Mouse (Mus musculus): ENCODE results near the gene Wbp2nl.

Wbp2nl gene

GRCm38 (mm10) chr15:82298764-82299561, at the start of gene Wbp2nl:
TSS of gene Wbp2nl (plus strand) at chr15:82298954.
- no peak for DNase-seq (ENCODE audit: low spot score)

- DNase-seq (ENCODE audit: low spot score), result no peak
Measured at GRCm38 (mm10) chr15:82251579-82251978, 47.2 kb upstream of the Wbp2nl start.

- DNase-seq (ENCODE audit: low spot score), result no peak
Measured at GRCm38 (mm10) chr15:82252097-82252496, 46.7 kb upstream of the Wbp2nl start, which contains the start of gene 1500009C09Rik. TSS of gene 1500009C09Rik (plus strand) at chr15:82252397.

- DNase-seq (ENCODE audit: low spot score), result no peak
Measured at GRCm38 (mm10) chr15:82255248-82255647, 43.5 kb upstream of the Wbp2nl start.

- no peak for DNase-seq (ENCODE audit: low spot score)
Measured at GRCm38 (mm10) chr15:82255944-82256383, 42.8 kb upstream of the Wbp2nl start.

GRCm38 (mm10) chr15:82259510-82259909, 39.2 kb upstream of the Wbp2nl start:
- DNase-seq (ENCODE audit: low spot score), result peak; percentile 39

GRCm38 (mm10) chr15:82266356-82266755, 32.4 kb upstream of the Wbp2nl start:
- DNase-seq (ENCODE audit: low spot score), result peak; percentile 52

GRCm38 (mm10) chr15:82268185-82268584, 30.6 kb upstream of the Wbp2nl start:
- DNase-seq (ENCODE audit: low spot score), result no peak

GRCm38 (mm10) chr15:82268783-82269182, 30.0 kb upstream of the Wbp2nl start:
- DNase-seq (ENCODE audit: low spot score), result no peak

- peak; percentile 37 for DNase-seq (ENCODE audit: low spot score)
Measured at GRCm38 (mm10) chr15:82271201-82271600, 27.6 kb upstream of the Wbp2nl start.

GRCm38 (mm10) chr15:82272295-82272694, 26.5 kb upstream of the Wbp2nl start:
- no peak for DNase-seq (ENCODE audit: low spot score)

GRCm38 (mm10) chr15:82274593-82274926, 24.2 kb upstream of the Wbp2nl start, which contains the start of gene Sept3:
TSS of gene Sept3 (plus strand) at chr15:82274893.
- no peak for DNase-seq (ENCODE audit: low spot score)

- DNase-seq (ENCODE audit: low spot score), result no peak
Measured at GRCm38 (mm10) chr15:82274927-82275901, 23.5 kb upstream of the Wbp2nl start.

- no peak for DNase-seq (ENCODE audit: low spot score)
Measured at GRCm38 (mm10) chr15:82277591-82277990, 21.2 kb upstream of the Wbp2nl start.

- DNase-seq (ENCODE audit: low spot score), result no peak
Measured at GRCm38 (mm10) chr15:82280638-82281037, 18.1 kb upstream of the Wbp2nl start.

GRCm38 (mm10) chr15:82286157-82286556, 12.6 kb upstream of the Wbp2nl start:
- DNase-seq (ENCODE audit: low spot score), result no peak

- DNase-seq (ENCODE audit: low spot score), result no peak
Measured at GRCm38 (mm10) chr15:82290252-82290651, 8.5 kb upstream of the Wbp2nl start.

GRCm38 (mm10) chr15:82292851-82293250, 5.9 kb upstream of the Wbp2nl start:
- no peak for DNase-seq (ENCODE audit: low spot score)

- no peak for DNase-seq (ENCODE audit: low spot score)
Measured at GRCm38 (mm10) chr15:82293271-82293711, 5.5 kb upstream of the Wbp2nl start.

GRCm38 (mm10) chr15:82294059-82294458, 4.7 kb upstream of the Wbp2nl start:
- no peak for DNase-seq (ENCODE audit: low spot score)

- DNase-seq (ENCODE audit: low spot score), result no peak
Measured at GRCm38 (mm10) chr15:82307107-82307506, 8.4 kb downstream of the Wbp2nl start.

- no peak for DNase-seq (ENCODE audit: low spot score)
Measured at GRCm38 (mm10) chr15:82308416-82308815, 9.7 kb downstream of the Wbp2nl start.

- no peak for DNase-seq (ENCODE audit: low spot score)
Measured at GRCm38 (mm10) chr15:82317839-82318238, 19.1 kb downstream of the Wbp2nl start.
